ENCODE assay signal across 8 mouse cellular contexts in genomic region chr9:119895040-119895721, GRCm38 (mm10). TPM values are rescaled to one million over a fixed set of nuclear protein-coding genes. Genes with fewer than 3 reads are reported as not detected.
DNase-seq lines count a peak whose midpoint lies in the region; ATAC-seq lines count a peak whose summit lies in the region.

No protein-coding gene starts in this region.

- H3K4me3 ChIP-seq in embryonic facial prominence, embryonic 10.5 days, result peak overlapping the region; percentile 74
- H3K4me3 ChIP-seq in heart, embryonic 11.5 days (ENCODE audit: low read depth, low read length), result peak overlapping the region; percentile 99

- H3K9me3 ChIP-seq in embryonic facial prominence, embryonic 10.5 days, result no peaks in the 10 kb centered on the region
- H3K9me3 ChIP-seq in heart, embryonic 11.5 days (replicated peaks; ENCODE audit: control insufficient read depth, low read length), result no peaks in the 10 kb centered on the region

- peaks cover 9% of the 10 kb centered on the region for H3K36me3 ChIP-seq in embryonic facial prominence, embryonic 10.5 days (replicated peaks)
- no peaks in the 10 kb centered on the region for H3K36me3 ChIP-seq in heart, embryonic 11.5 days (ENCODE audit: control insufficient read depth, insufficient read depth, low read length)

- peak; percentile 23 for DNase-seq in right cerebral cortex, adult 18-20 months
- no peak for DNase-seq in right cerebral cortex, postnatal 25 days
- no peak for DNase-seq in embryonic facial prominence, embryonic 10.5 days (ENCODE audit: low spot score)
- DNase-seq in kidney, postnatal 25 days, result peak; percentile 37 to 74
- DNase-seq in lung, postnatal 25 days (ENCODE audit: low spot score), result peak; percentile 30
- peak; percentile 53 to 55 for DNase-seq in right cerebral cortex, postnatal 10 days (ENCODE audit: low spot score in 2 of 2)
- no peak for DNase-seq in c-Kit-positive CD71-positive TER-119-positive erythroid progenitor cells, embryonic 14.5 days (ENCODE audit: low spot score)

- H3K4me1 ChIP-seq in embryonic facial prominence, embryonic 10.5 days, result peaks cover 11% of the 10 kb centered on the region
- peaks cover 9% of the 10 kb centered on the region for H3K4me1 ChIP-seq in heart, embryonic 11.5 days (ENCODE audit: control insufficient read depth, insufficient read depth, low read length)

- peak overlapping the region; percentile 94 for H3K27ac ChIP-seq in embryonic facial prominence, embryonic 10.5 days (replicated peaks)
- peak overlapping the region; percentile 71 for H3K27ac ChIP-seq in heart, embryonic 11.5 days (ENCODE audit: low read depth, low read length)

- H3K27me3 ChIP-seq in embryonic facial prominence, embryonic 10.5 days (replicated peaks; ENCODE audit: low read depth, poor library complexity, severe bottlenecking), result no peaks in the 10 kb centered on the region
- H3K27me3 ChIP-seq in heart, embryonic 11.5 days (ENCODE audit: control insufficient read depth, insufficient read depth, low read length), result no peaks in the 10 kb centered on the region

- WGBS in embryonic facial prominence, embryonic 10.5 days, result 1% methylated on average over 68 of the region's 71 CpGs
- 1% methylated on average over 57 of the region's 71 CpGs for WGBS in heart, embryonic 11.5 days (ENCODE audit: insufficient replicate concordance)

- H3K9ac ChIP-seq in heart, embryonic 11.5 days (ENCODE audit: low read depth, low read length), result peak overlapping the region; percentile 90

- ATAC-seq in heart, embryonic 11.5 days (replicated peaks; ENCODE audit: insufficient number of reproducible peaks, low FRiP score, low TSS enrichment), result peak; percentile 83

- peak overlapping the region; percentile 93 for H3K4me2 ChIP-seq in heart, embryonic 11.5 days

RNA-seq across cellular contexts. Expression of gene Wdr48, which starts 0.5 kb away (rescaled TPM):
- polyA plus RNA-seq in embryonic facial prominence, embryonic 10.5 days (2016; fragmentation: Nextera tagmentation; extraction: Ambion mirVana), result 71.3 and 72.2 TPM in 2 replicates
- polyA plus RNA-seq in heart, embryonic 11.5 days (2014; fragmentation: Nextera tagmentation; extraction: Ambion mirVana), result 39.9 and 49.5 TPM in 2 replicates

RNA-seq across cellular contexts. Expression of gene Gorasp1, which starts 42.2 kb away (rescaled TPM):
- 27.9 and 29.2 TPM in 2 replicates for polyA plus RNA-seq in embryonic facial prominence, embryonic 10.5 days (2016; fragmentation: Nextera tagmentation; extraction: Ambion mirVana)
- polyA plus RNA-seq in heart, embryonic 11.5 days (2014; fragmentation: Nextera tagmentation; extraction: Ambion mirVana), result 18.0 and 20.3 TPM in 2 replicates

RNA-seq across cellular contexts. Expression of gene Ttc21a, which starts 42.2 kb away (rescaled TPM):
- polyA plus RNA-seq in embryonic facial prominence, embryonic 10.5 days (2016; fragmentation: Nextera tagmentation; extraction: Ambion mirVana), result 0.43 and 0.47 TPM in 2 replicates
- polyA plus RNA-seq in heart, embryonic 11.5 days (2014; fragmentation: Nextera tagmentation; extraction: Ambion mirVana), result 0.23 and 0.37 TPM in 2 replicates

Comparison
In these comparisons a context has a peak if more than half of its experiments do, and no peak if none do; other contexts are left out.
1. DNase-seq: peak in right cerebral cortex, adult 18-20 months (single experiment), kidney, postnatal 25 days (2 of 2), lung, postnatal 25 days (single experiment) and right cerebral cortex, postnatal 10 days (2 of 2); none in right cerebral cortex, postnatal 25 days (single experiment), embryonic facial prominence, embryonic 10.5 days (single experiment) and c-Kit-positive CD71-positive TER-119-positive erythroid progenitor cells, embryonic 14.5 days (single experiment).